Mouse (Mus musculus) left cerebral cortex, adult 2 months (tissue): Measurements from ENCODE around the gene Kif14. TPM values are rescaled to one million over a fixed set of nuclear protein-coding genes. Genes with fewer than 3 reads are reported as not detected.

Experiments
- DNase-seq, 2 experiments: peaks; one replicate each; pipeline ENCODE4 v3.0.0; 2021 to 2022; ENCODE audit warnings: low spot score in 2 of 2, mixed read lengths in 1 of 2; ENCODE audit errors: extremely low spot score in 1 of 2
- H3K27ac ChIP-seq: fragments of 200-600 bp; 2 replicates; pipeline ENCODE4 v1.8.1; 2022
- H3K4me3 ChIP-seq: fragments of 200-600 bp; 2 replicates; pipeline ENCODE4 v1.8.1; 2022
- CTCF ChIP-seq: fragments of 200-600 bp; IDR thresholded peaks from 2 replicates; pipeline ENCODE4 v1.8.1; 2022; ENCODE audit warnings: antibody characterized with exemption, mild to moderate bottlenecking, moderate library complexity
- intact Hi-C: fragments of 180-260 bp; cut with DNase I; formaldehyde crosslinking; loops from one replicate; pipeline ENCODE4 v1.15.1; 2025
- total RNA-seq, 2 experiments: library from RNA; stranded (reverse); gene quantifications; 2 replicates each; pipeline ENCODE4 v1.2.3; 2021

Gene Kif14
- total RNA-seq, 2 experiments from 2014 or later = 0.14 to 0.23 TPM

- H3K27ac ChIP-seq = no peak overlapping the region
- intact Hi-C loops = no loop called here
- no peak for DNase-seq
- TF ChIP-seq CTCF = no peak
- H3K4me3 ChIP-seq = no peak overlapping the region
Measured at GRCm38 (mm10) chr1:136577890-136578663, 111.9 kb downstream of the Kif14 start.

GRCm38 (mm10) chr1:136579360-136579759 is 113.2 kb downstream of the Kif14 start:
- TF ChIP-seq CTCF = no peak
- no peak overlapping the region for H3K4me3 ChIP-seq
- DNase-seq = no peak
- no peak overlapping the region for H3K27ac ChIP-seq
- intact Hi-C loops = no loop called here

GRCm38 (mm10) chr1:136580266-136580665 is 114.1 kb downstream of the Kif14 start:
- no peak for TF ChIP-seq CTCF
- intact Hi-C loops = no loop called here
- DNase-seq = no peak
- Histone ChIP-seq H3K27ac (no peak overlapping the region), H3K4me3 (no peak overlapping the region)

Other genes with a start within 250 kb of the Kif14 start
- gene Inava, start 232.1 kb upstream of the Kif14 start, total RNA-seq = 1 to 10 TPM; 2.2 to 3.0 TPM
- 1 to 10 TPM; 5.6 to 6.3 TPM for gene Gpr25, start 205.5 kb upstream of the Kif14 start, total RNA-seq
- 100 to 1,000 TPM; 137 to 142 TPM for gene Camsap2, start 120.2 kb upstream of the Kif14 start, total RNA-seq
- gene Ddx59, start 51.1 kb upstream of the Kif14 start, total RNA-seq = 10 to 100 TPM in 1 of 2 experiments, 1 to 10 TPM in 1; 8.9 to 11.7 TPM
- 10 to 100 TPM; 34.6 to 38.6 TPM for gene Zfp281, start 158.6 kb downstream of the Kif14 start, total RNA-seq